Mouse (Mus musculus) kidney, embryonic 14.5 days (tissue): ENCODE results near the gene Kcnd3. TPM values are rescaled to one million over a fixed set of nuclear protein-coding genes. Genes with fewer than 3 reads are reported as not detected.

Source experiments
- ATAC-seq: fragments of 200-750 bp; cut with Nextera tagmentation; 2 replicates; pipeline ENCODE4 v1.8.0; 2017; ENCODE audit warnings: moderate number of reproducible peaks, mild to moderate bottlenecking, moderate TSS enrichment, moderate library complexity; ENCODE audit not compliant: low FRiP score, low TSS enrichment
- H3K27ac ChIP-seq: fragments of 300-500 bp; sonication (generic); 2 replicates; pipeline ENCODE4 v1.5.1; 2014; ENCODE audit warnings: low read depth, mild to moderate bottlenecking, low read length, moderate library complexity, mixed read lengths
- H3K27me3 ChIP-seq: fragments of 300-500 bp; sonication (generic); 2 replicates; pipeline ENCODE4 v1.6.1; 2014; ENCODE audit warnings: mild to moderate bottlenecking, low read length; ENCODE audit not compliant: control insufficient read depth, insufficient read depth
- H3K36me3 ChIP-seq: fragments of 300-500 bp; sonication (generic); 2 replicates; pipeline ENCODE4 v1.6.1; 2014; ENCODE audit warnings: low read length, mixed read lengths; ENCODE audit not compliant: control insufficient read depth, insufficient read depth
- H3K4me1 ChIP-seq: fragments of 300-500 bp; sonication (generic); 2 replicates; pipeline ENCODE4 v1.6.1; 2014; ENCODE audit warnings: low read length, mixed read lengths; ENCODE audit not compliant: control insufficient read depth, insufficient read depth
- H3K4me2 ChIP-seq: fragments of 300-500 bp; sonication (generic); replicated peaks from 2 replicates; pipeline ENCODE4 v1.6.1; 2014; ENCODE audit warnings: low read depth, mild to moderate bottlenecking, low read length
- H3K4me3 ChIP-seq: fragments of 300-500 bp; sonication (generic); 2 replicates; pipeline ENCODE4 v1.5.1; 2014; ENCODE audit warnings: mild to moderate bottlenecking, low read length
- H3K9ac ChIP-seq: fragments of 300-500 bp; sonication (generic); 2 replicates; pipeline ENCODE4 v1.6.1; 2014; ENCODE audit warnings: low read depth, mild to moderate bottlenecking, low read length, moderate library complexity
- H3K9me3 ChIP-seq: fragments of 300-500 bp; sonication (generic); 2 replicates; pipeline ENCODE4 v1.6.1; 2016; ENCODE audit warnings: low read length; ENCODE audit not compliant: control insufficient read depth
- WGBS: fragments of 180-500 bp; shearing (Covaris S2); extraction: QIAGEN DNeasy Blood & Tissue Kit; methylation state at CpG from one replicate; pipeline ENCODE4 v1.1.7; 2014; 5-methylcytosine and 5-hydroxymethylcytosine counted together
- polyA plus RNA-seq: library from polyadenylated mRNA; unstranded; fragments of >200 nt; fragmentation: Nextera tagmentation; extraction: Ambion mirVana; gene quantifications from 2 replicates; pipeline ENCODE4 v1.2.1, GENCODE M21; 2014

Gene Kcnd3
- polyA plus RNA-seq, 1 experiment from 2014 or later = 2.8 TPM

DNA sequence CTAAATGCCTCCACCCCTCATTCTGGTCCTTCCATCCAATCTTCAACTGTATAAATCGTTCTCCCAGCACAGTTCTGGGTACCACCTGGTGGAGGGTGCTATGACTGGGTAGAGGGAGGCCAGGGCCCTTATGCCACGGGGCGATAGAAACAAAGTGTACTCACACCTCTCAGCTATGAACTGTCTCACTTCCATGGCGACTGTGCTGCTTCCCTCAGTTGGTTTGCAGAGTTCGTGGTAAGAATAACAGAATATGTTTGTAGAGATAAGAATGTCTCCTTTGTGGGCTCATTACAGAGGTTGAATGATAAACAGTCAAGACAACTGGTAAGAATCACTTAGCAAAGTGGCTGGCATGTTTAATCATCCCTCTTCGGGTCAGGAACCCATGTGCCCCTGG, 68.3 kb downstream of the Kcnd3 start:
- Histone ChIP-seq H3K36me3 (no peaks in the 10 kb centered on the region), H3K4me3 (no peak overlapping the region), H3K9ac (no peak overlapping the region), H3K27ac (no peak overlapping the region), H3K4me1 (no peaks in the 10 kb centered on the region), H3K27me3 (no peaks in the 10 kb centered on the region), H3K9me3 (no peaks in the 10 kb centered on the region), H3K4me2 (no peak overlapping the region)
- 85% methylated on average over 6 of the region's 6 CpGs for WGBS
- no peak for ATAC-seq

DNA sequence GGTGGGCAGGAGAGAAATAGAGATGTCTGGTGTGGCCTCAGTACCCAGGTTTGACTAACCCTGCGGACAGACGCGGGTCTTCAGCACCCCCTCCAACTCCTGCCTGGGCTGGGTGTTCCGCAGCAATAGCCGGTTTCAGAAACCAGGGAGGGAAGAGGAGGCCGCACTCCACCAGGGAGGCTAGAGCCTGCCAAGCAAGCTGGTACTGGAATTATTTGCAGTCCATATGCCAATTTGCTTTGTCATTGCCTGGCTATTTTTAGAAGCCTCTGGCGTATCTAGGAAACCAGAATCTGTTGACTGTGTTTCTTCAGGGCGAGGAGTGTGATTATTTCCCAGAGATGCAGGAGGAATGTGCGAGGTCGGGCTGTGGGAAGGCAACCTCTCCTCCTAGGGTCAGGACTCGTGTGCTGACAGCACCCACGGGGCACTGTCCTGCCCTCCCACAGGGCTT, 69.1 kb downstream of the Kcnd3 start:
- 77% methylated on average over 12 of the region's 12 CpGs for WGBS
- Histone ChIP-seq H3K27ac (no peak overlapping the region), H3K9me3 (no peaks in the 10 kb centered on the region), H3K27me3 (no peaks in the 10 kb centered on the region), H3K4me1 (no peaks in the 10 kb centered on the region), H3K4me3 (no peak overlapping the region), H3K9ac (no peak overlapping the region), H3K36me3 (no peaks in the 10 kb centered on the region), H3K4me2 (no peak overlapping the region)
- no peak for ATAC-seq

DNA sequence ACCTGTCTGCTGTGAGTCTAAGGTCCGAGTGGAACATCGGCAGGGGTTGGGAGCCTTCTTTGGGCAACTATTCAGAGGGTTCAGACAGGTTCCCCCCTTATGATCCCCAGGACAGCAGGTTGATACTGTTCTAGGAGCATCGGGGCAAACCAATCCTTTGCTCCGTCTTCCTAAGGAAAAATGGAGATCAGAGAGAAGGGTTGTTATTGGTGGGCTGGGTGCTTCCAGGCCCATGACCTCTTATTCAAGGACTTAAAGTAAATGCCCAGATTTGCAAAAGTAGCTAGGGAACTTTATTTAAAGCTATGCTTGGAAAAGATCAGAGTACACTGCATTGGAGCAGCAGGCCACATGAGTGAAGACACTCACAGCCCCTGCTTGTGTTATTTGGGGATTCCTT, 69.5 kb downstream of the Kcnd3 start:
- no peak for ATAC-seq
- WGBS = 89% methylated on average over 4 of the region's 4 CpGs
- Histone ChIP-seq H3K27me3 (no peaks in the 10 kb centered on the region), H3K9ac (no peak overlapping the region), H3K27ac (no peak overlapping the region), H3K4me2 (no peak overlapping the region), H3K4me3 (no peak overlapping the region), H3K4me1 (no peaks in the 10 kb centered on the region), H3K9me3 (no peaks in the 10 kb centered on the region), H3K36me3 (no peaks in the 10 kb centered on the region)

DNA sequence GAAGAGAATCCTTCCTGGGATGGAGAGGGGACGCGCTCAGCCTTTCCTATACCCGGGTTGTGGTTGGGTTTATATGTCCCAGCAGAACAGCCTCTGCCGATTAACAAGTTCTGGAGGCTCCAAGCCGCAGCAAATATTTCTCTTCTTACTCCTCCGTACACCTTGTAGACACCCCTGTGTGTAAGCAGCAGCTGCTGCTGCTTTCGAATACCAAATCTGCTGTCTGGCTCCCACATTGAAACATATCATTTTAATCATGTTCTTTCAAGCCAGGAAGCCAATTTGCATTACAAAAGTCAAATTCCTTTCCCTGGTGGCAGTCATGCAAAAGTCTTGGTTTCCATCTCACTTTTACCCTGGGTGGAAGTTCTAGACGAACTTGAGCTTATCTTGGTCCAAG, 76.7 kb downstream of the Kcnd3 start:
- Histone ChIP-seq H3K9ac (no peak overlapping the region), H3K27ac (no peak overlapping the region), H3K36me3 (no peaks in the 10 kb centered on the region), H3K4me3 (no peak overlapping the region), H3K4me1 (peaks cover 23% of the 10 kb centered on the region), H3K9me3 (no peaks in the 10 kb centered on the region), H3K27me3 (no peaks in the 10 kb centered on the region), H3K4me2 (no peak overlapping the region)
- ATAC-seq = no peak
- WGBS = 80% methylated on average over 8 of the region's 8 CpGs

DNA sequence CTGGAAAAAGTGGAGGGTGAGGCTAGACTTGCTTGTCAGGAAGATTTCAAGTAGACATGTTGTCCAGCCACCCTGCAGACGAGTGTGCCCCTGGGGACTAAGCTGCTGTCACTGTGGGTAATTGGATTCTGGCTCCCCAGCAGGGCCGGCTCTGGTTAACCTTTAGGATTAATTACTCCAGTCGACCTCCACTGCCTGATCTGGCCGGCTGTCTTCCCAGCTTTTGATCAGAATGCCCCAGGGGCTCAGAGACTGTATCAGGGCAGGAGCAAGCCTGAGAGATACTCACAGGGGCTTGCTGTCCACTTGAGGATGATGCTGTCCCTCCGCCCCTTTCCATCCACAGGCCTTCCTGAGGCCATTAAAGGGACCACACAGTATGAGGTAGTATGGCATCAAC, 77.6 kb downstream of the Kcnd3 start:
- ATAC-seq = 0 out of 2 replicates have a peak, but pooled peaks have one; percentile 28
- no peak overlapping the region for H3K9ac ChIP-seq
- H3K9me3 ChIP-seq = no peaks in the 10 kb centered on the region
- H3K4me1 ChIP-seq = peaks cover 23% of the 10 kb centered on the region
- no peaks in the 10 kb centered on the region for H3K36me3 ChIP-seq
- 10% methylated on average over 5 of the region's 5 CpGs for WGBS
- H3K4me3 ChIP-seq = no peak overlapping the region
- H3K4me2 ChIP-seq = no peak overlapping the region
- H3K27me3 ChIP-seq = no peaks in the 10 kb centered on the region
- H3K27ac ChIP-seq = no peak overlapping the region

DNA sequence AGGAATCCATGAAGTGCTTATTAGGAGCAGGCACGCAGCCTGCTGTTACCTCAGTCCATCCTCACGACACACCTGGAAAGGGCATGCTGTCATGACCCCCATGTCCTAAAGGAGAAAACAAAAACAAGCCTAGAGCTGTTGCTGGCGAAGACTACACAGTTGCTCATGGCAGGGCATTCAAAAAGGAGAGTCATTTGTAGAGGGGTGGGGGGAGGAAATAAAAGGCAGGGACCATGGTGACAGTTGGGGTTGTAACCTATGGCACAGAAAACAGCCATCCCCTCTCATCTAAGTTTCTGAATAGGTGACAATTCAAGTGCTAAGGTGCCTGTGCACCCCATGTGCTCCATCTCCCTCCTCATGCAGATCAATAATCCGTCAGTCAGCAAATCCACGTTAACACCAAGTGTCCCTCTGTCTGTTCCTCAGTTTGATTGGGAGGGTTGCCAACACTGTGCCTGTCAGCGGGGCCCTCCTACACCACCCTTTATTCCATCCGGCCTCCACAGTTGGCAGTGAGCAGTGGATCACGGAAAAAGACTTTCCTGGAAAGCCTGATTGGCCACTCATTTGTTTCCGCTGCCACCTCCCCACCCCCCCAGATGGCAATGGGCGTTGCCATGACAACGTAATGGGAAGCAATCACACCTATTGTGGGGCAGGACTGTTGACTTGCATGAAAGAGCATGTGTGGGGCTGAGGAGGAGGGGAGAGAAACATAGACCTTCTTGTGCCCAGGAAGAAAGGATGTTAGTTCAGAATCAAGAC, 78.4 kb downstream of the Kcnd3 start:
- Histone ChIP-seq H3K27ac (no peak overlapping the region), H3K36me3 (no peaks in the 10 kb centered on the region), H3K4me2 (no peak overlapping the region), H3K4me3 (no peak overlapping the region), H3K4me1 (peaks cover 23% of the 10 kb centered on the region), H3K27me3 (no peaks in the 10 kb centered on the region), H3K9me3 (no peaks in the 10 kb centered on the region), H3K9ac (no peak overlapping the region)
- no peak for ATAC-seq
- 28% methylated on average over 11 of the region's 11 CpGs for WGBS

DNA sequence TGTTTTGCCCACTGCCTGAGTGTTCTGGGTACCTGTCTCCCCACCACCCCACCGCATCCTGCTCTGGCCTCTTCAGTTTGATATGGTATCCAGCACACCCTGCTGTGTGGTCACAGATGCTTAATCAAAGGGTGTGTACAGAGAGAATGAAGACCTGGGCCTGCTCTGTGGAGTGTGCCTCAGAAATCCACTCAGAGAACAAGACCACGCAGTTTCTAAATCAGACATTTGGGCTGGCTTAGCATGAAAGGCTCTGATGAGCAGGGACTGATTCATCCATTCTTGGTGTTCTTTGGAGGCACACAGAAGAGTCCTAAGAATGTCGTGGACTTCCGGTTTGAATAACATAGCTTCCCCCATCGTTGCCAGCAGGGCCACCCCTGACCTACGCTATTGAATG, 86.3 kb downstream of the Kcnd3 start:
- 0 out of 2 replicates have a peak, but pooled peaks have one; percentile 46 for ATAC-seq
- H3K4me1 ChIP-seq = peaks cover 11% of the 10 kb centered on the region
- WGBS = 44% methylated on average over 6 of the region's 6 CpGs
- H3K36me3 ChIP-seq = no peaks in the 10 kb centered on the region
- H3K27me3 ChIP-seq = no peaks in the 10 kb centered on the region
- H3K9me3 ChIP-seq = no peaks in the 10 kb centered on the region
- no peak overlapping the region for H3K9ac ChIP-seq
- no peak overlapping the region for H3K4me3 ChIP-seq
- 0 out of 2 replicates have a peak overlapping the region, but pooled peaks have one; percentile 13 for H3K4me2 ChIP-seq
- H3K27ac ChIP-seq = no peak overlapping the region

DNA sequence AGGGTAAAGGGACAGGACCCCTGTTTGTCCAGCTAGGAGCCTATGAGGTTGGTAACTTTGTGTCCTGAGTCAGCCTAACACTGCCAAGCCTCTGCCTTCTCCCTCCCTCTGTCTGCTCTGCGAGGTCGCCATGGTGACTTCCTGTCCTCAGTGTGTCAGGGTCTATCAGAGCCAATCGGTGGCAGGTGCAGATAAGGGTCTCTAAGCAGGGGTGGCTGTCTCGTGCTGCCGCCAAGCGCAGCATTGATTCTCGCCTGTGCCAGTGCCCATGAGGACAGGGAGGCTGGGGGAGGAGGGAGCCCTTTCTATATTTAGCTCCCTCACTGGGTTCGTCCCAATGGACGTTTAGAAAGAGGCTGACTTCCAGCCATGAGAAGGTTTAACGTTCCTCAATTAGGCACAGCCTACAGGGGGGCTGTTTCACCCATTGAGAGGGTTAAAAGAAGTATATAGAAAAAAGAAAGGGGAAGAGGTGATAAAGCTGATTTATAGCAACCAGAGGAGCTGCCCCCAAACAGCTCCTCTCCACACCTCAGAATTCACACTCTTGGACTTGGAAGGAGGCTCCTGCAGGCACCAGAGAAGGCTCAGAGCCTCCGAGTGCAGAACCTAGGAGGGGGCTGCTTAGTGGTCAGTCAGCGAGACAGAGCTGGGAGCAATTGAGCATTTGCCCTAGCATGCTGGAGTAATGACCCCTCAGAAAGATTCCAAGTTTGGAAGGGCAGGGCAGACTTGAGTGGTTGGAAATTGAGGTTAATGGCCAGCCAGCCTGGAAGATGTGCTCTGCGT, 86.9 kb downstream of the Kcnd3 start:
- no peak overlapping the region for H3K9ac ChIP-seq
- no peak overlapping the region for H3K4me3 ChIP-seq
- 5% methylated on average over 13 of the region's 13 CpGs for WGBS
- H3K27me3 ChIP-seq = no peaks in the 10 kb centered on the region
- H3K36me3 ChIP-seq = no peaks in the 10 kb centered on the region
- no peak overlapping the region for H3K27ac ChIP-seq
- no peaks in the 10 kb centered on the region for H3K9me3 ChIP-seq
- 0 out of 2 replicates have a peak overlapping the region, but pooled peaks have one; percentile 13 for H3K4me2 ChIP-seq
- ATAC-seq = peak; percentile 73; the same call in 1 of the 2 replicates
- peaks cover 10% of the 10 kb centered on the region for H3K4me1 ChIP-seq

DNA sequence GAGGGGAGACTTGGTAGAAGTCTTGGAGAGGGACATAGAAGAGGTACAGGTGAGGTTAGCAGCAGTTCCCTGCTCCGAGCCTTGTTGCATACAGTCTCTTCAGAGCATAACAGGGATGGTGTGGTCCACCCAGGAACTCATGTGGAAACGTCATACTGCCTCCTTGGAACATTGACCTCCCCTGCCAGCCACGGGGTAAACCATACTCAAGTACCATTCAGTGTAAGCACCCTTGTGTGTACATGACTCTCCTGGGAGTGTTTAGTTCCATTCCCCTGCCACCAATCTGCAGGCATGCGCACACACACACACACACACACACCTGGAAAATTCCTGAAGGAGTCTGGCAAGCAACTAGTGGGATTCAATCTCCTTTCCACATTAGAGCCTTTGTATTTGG, 90.6 kb downstream of the Kcnd3 start:
- Histone ChIP-seq H3K27me3 (no peaks in the 10 kb centered on the region), H3K4me1 (peaks cover 10% of the 10 kb centered on the region), H3K9me3 (no peaks in the 10 kb centered on the region), H3K9ac (no peak overlapping the region), H3K36me3 (no peaks in the 10 kb centered on the region), H3K4me3 (no peak overlapping the region), H3K4me2 (no peak overlapping the region), H3K27ac (no peak overlapping the region)
- ATAC-seq = no peak
- WGBS = 79% methylated on average over 4 of the region's 4 CpGs
